Mouse (Mus musculus): ENCODE measurements at regions not wholly inside any gene's neighbourhood (a gene's known extent, or its start where the extent isn't known, plus 50 kb on each side); places are given as distances from the start of the nearest gene placed in this dataset.
A peak's percentile ranks its signal among the peaks of the same experiment; 100 is the strongest.

DNA sequence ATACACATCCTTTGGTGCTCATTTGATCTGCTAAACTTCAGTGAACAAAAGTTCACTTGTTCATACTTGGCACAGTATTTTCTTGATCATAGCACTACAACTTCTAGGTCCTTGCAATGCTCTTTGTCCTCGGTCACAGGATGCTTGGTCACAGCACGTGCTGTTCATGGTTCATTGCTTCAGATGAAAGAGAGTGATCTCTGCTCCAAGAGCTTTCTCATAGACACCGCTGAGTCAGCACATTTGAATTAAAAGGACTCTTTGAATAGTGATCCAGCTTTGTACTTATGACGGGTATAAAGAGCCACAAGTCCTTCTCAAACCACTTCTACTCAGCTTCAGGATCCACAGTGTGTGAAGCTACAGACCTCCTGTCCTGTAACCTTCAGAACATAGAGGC, 649.3 kb upstream of the Arrdc4 start:
- peak; percentile 44 for DNase-seq (ENCODE audit: low spot score)
- H3K4me1 ChIP-seq (ENCODE audit: control insufficient read depth, insufficient read depth, low read length): no peaks in the 10 kb centered on the region

DNA sequence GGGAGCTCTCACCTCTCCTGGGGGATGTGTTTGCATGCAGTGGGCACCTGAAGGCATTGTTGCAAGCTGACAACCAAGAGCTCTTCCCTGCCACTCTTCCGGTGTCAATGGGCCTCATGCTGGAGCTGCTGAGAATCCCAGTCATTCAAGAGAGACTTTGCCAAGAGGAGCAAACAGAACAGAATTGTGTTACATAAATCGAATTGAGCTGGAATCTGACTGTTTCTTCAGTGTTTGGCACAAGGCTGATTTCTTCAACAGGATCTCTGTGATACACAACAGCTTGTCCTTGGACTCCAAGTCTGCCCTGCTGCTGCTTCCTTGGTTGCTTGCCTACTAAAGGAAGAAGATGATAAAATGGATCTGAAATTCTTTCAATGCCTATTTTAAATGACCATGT, 647.8 kb upstream of the Arrdc4 start:
- Histone ChIP-seq H3K27ac (ENCODE audit: low read depth, low read length) (no peak overlapping the region), H3K36me3 (ENCODE audit: control insufficient read depth, insufficient read depth, low read length) (no peaks in the 10 kb centered on the region), H3K27me3 (replicated peaks; ENCODE audit: control insufficient read depth, insufficient read depth, low read length) (no peaks in the 10 kb centered on the region), H3K4me2 (ENCODE audit: low read length) (no peak overlapping the region), H3K9ac (ENCODE audit: low read length) (no peak overlapping the region), H3K9me3 (replicated peaks; ENCODE audit: control insufficient read depth, low read length) (no peaks in the 10 kb centered on the region), H3K4me1 (ENCODE audit: control insufficient read depth, insufficient read depth, low read length) (no peaks in the 10 kb centered on the region), H3K4me3 (ENCODE audit: low read depth, low read length) (no peak overlapping the region)
- WGBS: 88% methylated on average over 2 of the region's 2 CpGs
- DNase-seq (ENCODE audit: low spot score) (no peak), ATAC-seq (no peak)

More for the DNA sequence above, 649.3 kb upstream of the Arrdc4 start:
- no peaks in the 10 kb centered on the region for H3K9me3 ChIP-seq (replicated peaks; ENCODE audit: control insufficient read depth, low read length)
- H3K4me3 ChIP-seq (ENCODE audit: low read depth, low read length): no peak overlapping the region
- no peaks in the 10 kb centered on the region for H3K27me3 ChIP-seq (replicated peaks; ENCODE audit: control insufficient read depth, insufficient read depth, low read length)
- ATAC-seq: no peak
- no peak overlapping the region for H3K27ac ChIP-seq (ENCODE audit: low read depth, low read length)
- 5% methylated on average over 4 of the region's 4 CpGs for WGBS
- H3K4me2 ChIP-seq (ENCODE audit: low read length): no peak overlapping the region
- H3K36me3 ChIP-seq (ENCODE audit: control insufficient read depth, insufficient read depth, low read length): no peaks in the 10 kb centered on the region
- H3K9ac ChIP-seq (ENCODE audit: low read length): no peak overlapping the region
